Mouse (Mus musculus): Measurements from ENCODE around the gene Grik3. TPM values are rescaled to one million over a fixed set of nuclear protein-coding genes. Genes with fewer than 3 reads are reported as not detected.

Grik3 gene
- total and polyA plus RNA-seq, 3 experiments: under 0.01 TPM; not detected in 2

GRCm38 (mm10) chr4:125730751-125731150 lies 240.3 kb downstream of the Grik3 start (continued):
- no peak for TF ChIP-seq POLR2A (IDR thresholded peaks at IDR 0.05; ENCODE audit: control insufficient read depth in 1 of 2, insufficient read depth in 1 of 2, low read depth in 1 of 2, low read length in 2 of 2, poor library complexity in 1 of 2)
- no peak for TF ChIP-seq POLR2AphosphoS2 (IDR thresholded peaks at IDR 0.05; ENCODE audit: low read length)
- no peak for TF ChIP-seq ZMIZ1 (IDR thresholded peaks at IDR 0.05; ENCODE audit: low read depth, low read length)
- no peak for TF ChIP-seq NELFE (IDR thresholded peaks at IDR 0.05; ENCODE audit: low read depth, low read length)

- Histone ChIP-seq H3K4me3 (ENCODE audit: control insufficient read depth in 1 of 2, insufficient read depth in 1 of 2, low read depth in 2 of 2, low read length in 2 of 2) (no peak overlapping the region), H3K9me3 (replicated peaks; ENCODE audit: insufficient read depth, low read length) (no peaks in the 10 kb centered on the region), H3K4me1 (ENCODE audit: control insufficient read depth in 1 of 2, insufficient read depth in 2 of 2, low read length in 2 of 2) (no peaks in the 10 kb centered on the region), H3K9ac (ENCODE audit: control insufficient read depth, low read depth, low read length, poor library complexity, severe bottlenecking) (no peak overlapping the region), H3K27ac (ENCODE audit: control insufficient read depth, low read depth, low read length) (no peak overlapping the region), H3K27me3 (ENCODE audit: control insufficient read depth in 1 of 2, insufficient read depth in 2 of 2, low read length in 2 of 2) (no peaks in the 10 kb centered on the region), H3K79me2 (ENCODE audit: control insufficient read depth, insufficient read depth, low read length, poor library complexity) (no peaks in the 10 kb centered on the region), H3K36me3 (ENCODE audit: control insufficient read depth in 1 of 2, insufficient read depth in 2 of 2, low read length in 2 of 2) (no peaks in the 10 kb centered on the region)
- DNase-seq (ENCODE audit: low read depth, low spot score): no peak
- TF ChIP-seq TAL1 (IDR thresholded peaks at IDR 0.05; ENCODE audit: low read length) (no peak), ZC3H11A (IDR thresholded peaks at IDR 0.05; ENCODE audit: low read depth, low read length) (no peak), MAZ (IDR thresholded peaks at IDR 0.05; ENCODE audit: low read depth, low read length) (no peak), MAFK (IDR thresholded peaks at IDR 0.05; ENCODE audit: borderline replicate concordance, low read depth, low read length) (no peak), ZKSCAN1 (IDR thresholded peaks at IDR 0.05; ENCODE audit: low read depth, low read length) (no peak), E2F4 (IDR thresholded peaks at IDR 0.05; ENCODE audit: borderline replicate concordance, low read depth, low read length) (no peak), TCF12 (IDR thresholded peaks at IDR 0.05; ENCODE audit: low read depth, low read length) (no peak), MAX (IDR thresholded peaks at IDR 0.05; ENCODE audit: low read length) (no peak)
These were observed 246.3 kb downstream of the Grik3 start for GRCm38 (mm10) chr4:125736783-125737182.

- no peaks in the 10 kb centered on the region for H3K36me3 ChIP-seq (ENCODE audit: control insufficient read depth in 1 of 2, insufficient read depth in 2 of 2, low read length in 2 of 2)
- no peaks in the 10 kb centered on the region for H3K79me2 ChIP-seq (ENCODE audit: control insufficient read depth, insufficient read depth, low read length, poor library complexity)
- no peak for DNase-seq (ENCODE audit: low read depth, low spot score)
- H3K4me3 ChIP-seq (ENCODE audit: control insufficient read depth in 1 of 2, insufficient read depth in 1 of 2, low read depth in 2 of 2, low read length in 2 of 2): no peak overlapping the region
- H3K27ac ChIP-seq (ENCODE audit: control insufficient read depth, low read depth, low read length): no peak overlapping the region
- H3K9ac ChIP-seq (ENCODE audit: control insufficient read depth, low read depth, low read length, poor library complexity, severe bottlenecking): no peak overlapping the region
- no peaks in the 10 kb centered on the region for H3K27me3 ChIP-seq (ENCODE audit: control insufficient read depth in 1 of 2, insufficient read depth in 2 of 2, low read length in 2 of 2)
- H3K4me1 ChIP-seq (ENCODE audit: control insufficient read depth in 1 of 2, insufficient read depth in 2 of 2, low read length in 2 of 2): no peaks in the 10 kb centered on the region
- no peaks in the 10 kb centered on the region for H3K9me3 ChIP-seq (replicated peaks; ENCODE audit: insufficient read depth, low read length)
- TF ChIP-seq SIN3A (IDR thresholded peaks at IDR 0.05; ENCODE audit: low read length): no peak
- TF ChIP-seq UBTF (IDR thresholded peaks at IDR 0.05; ENCODE audit: borderline replicate concordance, insufficient read depth, low read depth, low read length): no peak
- TF ChIP-seq EP300 (IDR thresholded peaks at IDR 0.05; ENCODE audit: low read depth in 1 of 2, low read length in 2 of 2): no peak
- no peak for TF ChIP-seq MAFK (IDR thresholded peaks at IDR 0.05; ENCODE audit: borderline replicate concordance, low read depth, low read length)
These were observed 248.3 kb downstream of the Grik3 start for GRCm38 (mm10) chr4:125738825-125739224.

All from MEL (cell line).